Mouse (Mus musculus) ES-E14 (cell line): ENCODE data around the gene Ntrk3.

ENCODE experiments used
- HCFC1 ChIP-seq: IDR thresholded peaks from 2 replicates; pipeline ENCODE4 v1.6.1; 2012; ENCODE audit warnings: low read length, inconsistent platforms, borderline replicate concordance; ENCODE audit not compliant: insufficient read depth
- ZC3H11A ChIP-seq: IDR thresholded peaks from 2 replicates; pipeline ENCODE4 v1.6.1; 2012; ENCODE audit warnings: low read depth, mild to moderate bottlenecking, inconsistent platforms, low read length, borderline replicate concordance
- ZNF384 ChIP-seq: IDR thresholded peaks from 2 replicates; pipeline ENCODE4 v1.6.1; 2012; ENCODE audit warnings: low read depth, low read length, inconsistent platforms

DNA sequence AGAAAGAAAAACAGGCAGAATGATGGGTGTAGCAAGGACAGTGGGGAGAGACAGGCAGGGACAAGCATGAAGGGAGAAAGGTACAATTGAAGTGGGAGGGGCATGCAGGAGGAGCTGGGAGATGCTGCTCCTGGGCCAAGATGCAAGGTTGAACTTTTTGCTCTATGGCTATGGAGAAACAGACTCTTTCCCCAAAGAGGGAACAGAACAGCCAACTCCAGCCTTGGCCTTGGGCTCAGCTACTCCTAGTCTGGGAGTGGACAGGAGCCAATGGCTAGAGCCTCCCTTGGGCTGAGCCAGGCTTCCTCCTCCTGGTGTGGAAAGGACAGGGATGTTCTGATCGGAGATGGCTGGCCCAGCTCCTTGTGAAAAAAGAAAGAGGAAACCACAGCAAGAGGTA is 145.6 kb downstream of the Ntrk3 start:
- no peak for TF ChIP-seq ZC3H11A
- TF ChIP-seq ZNF384: no peak
- no peak for TF ChIP-seq HCFC1
